Mouse (Mus musculus) C2C12 (cell line): ENCODE measurements around the gene Bicral.

Experiments
- CEBPB ChIP-seq: IDR thresholded peaks from one replicate; pipeline ENCODE4 v1.6.1; 2011; ENCODE audit warnings: low read depth, mild to moderate bottlenecking, control low read depth, moderate library complexity
- CTCF ChIP-seq: IDR thresholded peaks from one replicate; pipeline ENCODE4 v1.5.1; 2011; ENCODE audit not compliant: control insufficient read depth, insufficient read depth, insufficient read length
- MAX ChIP-seq: IDR thresholded peaks from one replicate; pipeline ENCODE4 v1.6.1; 2011; ENCODE audit warnings: mild to moderate bottlenecking, control low read depth
- MYOG ChIP-seq: IDR thresholded peaks from one replicate; pipeline ENCODE4 v1.6.1; 2011; ENCODE audit not compliant: control insufficient read depth, insufficient read length; ENCODE audit errors: extremely low read depth

DNA sequence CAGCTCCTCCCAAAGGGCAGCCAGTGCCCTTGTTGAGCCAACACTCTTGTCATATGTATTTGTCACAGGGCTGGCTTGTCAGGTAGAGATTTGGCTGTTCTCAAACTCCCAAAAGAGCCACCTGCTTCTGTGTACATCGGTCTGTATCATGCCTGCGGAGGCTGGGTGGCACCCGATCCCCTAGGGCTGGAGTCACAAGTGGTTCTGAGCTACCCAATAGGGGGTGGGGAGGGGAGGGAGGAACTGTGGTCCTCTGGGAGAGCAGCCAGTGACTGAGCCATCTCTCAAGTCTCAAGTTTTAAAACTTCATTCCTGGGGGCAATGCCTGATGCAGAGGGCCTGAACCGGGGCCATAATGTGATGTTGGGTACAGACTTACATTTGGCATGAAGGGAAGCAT is 61.5 kb downstream of the Bicral start:
- TF ChIP-seq CTCF (no peak), MYOG (no peak), CEBPB (no peak), MAX (no peak)
